Mouse (Mus musculus) spleen, postnatal 14 days (tissue): ENCODE results near the gene Smarcd3.

Experiments
- DNase-seq, 2 experiments: peaks; one replicate each; pipeline ENCODE4 v3.0.0; 2021 to 2022; ENCODE audit warnings: low spot score in 2 of 2

Gene Smarcd3

GRCm38 (mm10) chr5:24623986-24624821, at the start of gene Smarcd3:
TSS of gene Smarcd3 (minus strand) at chr5:24624411.
- no peak for DNase-seq

- no peak for DNase-seq
Measured at GRCm38 (mm10) chr5:24661457-24661856, 37.2 kb upstream of the Smarcd3 start.

- DNase-seq: no peak
Measured at GRCm38 (mm10) chr5:24659708-24660423, 35.7 kb upstream of the Smarcd3 start.

- DNase-seq: no peak
Measured at GRCm38 (mm10) chr5:24657113-24657512, 32.9 kb upstream of the Smarcd3 start.

GRCm38 (mm10) chr5:24654491-24654890, 30.3 kb upstream of the Smarcd3 start:
- no peak for DNase-seq

- DNase-seq: no peak
Measured at GRCm38 (mm10) chr5:24652780-24653179, 28.6 kb upstream of the Smarcd3 start.

GRCm38 (mm10) chr5:24651768-24652752, 27.8 kb upstream of the Smarcd3 start:
- peak; percentile 39 to 62 for DNase-seq

- no peak for DNase-seq
Measured at GRCm38 (mm10) chr5:24651356-24651755, 27.1 kb upstream of the Smarcd3 start.

- no peak for DNase-seq
Measured at GRCm38 (mm10) chr5:24649701-24650100, 25.5 kb upstream of the Smarcd3 start.

GRCm38 (mm10) chr5:24649231-24649630, 25.0 kb upstream of the Smarcd3 start:
- DNase-seq: no peak

- DNase-seq: no peak
Measured at GRCm38 (mm10) chr5:24645454-24645853, 21.2 kb upstream of the Smarcd3 start.

GRCm38 (mm10) chr5:24639081-24639480, 14.9 kb upstream of the Smarcd3 start:
- DNase-seq: no peak

- DNase-seq: no peak
Measured at GRCm38 (mm10) chr5:24638131-24638530, 13.9 kb upstream of the Smarcd3 start.

- no peak for DNase-seq
Measured at GRCm38 (mm10) chr5:24636987-24637386, 12.8 kb upstream of the Smarcd3 start.

- no peak for DNase-seq
Measured at GRCm38 (mm10) chr5:24635526-24636141, 11.4 kb upstream of the Smarcd3 start.

- no peak for DNase-seq
Measured at GRCm38 (mm10) chr5:24635093-24635492, 10.9 kb upstream of the Smarcd3 start.

- no peak for DNase-seq
Measured at GRCm38 (mm10) chr5:24629712-24630111, 5.5 kb upstream of the Smarcd3 start.

GRCm38 (mm10) chr5:24624822-24625120, 560 bp upstream of the Smarcd3 start:
- no peak for DNase-seq

- DNase-seq: no peak
Measured at GRCm38 (mm10) chr5:24623041-24623985, 898 bp downstream of the Smarcd3 start.

- DNase-seq: no peak
Measured at GRCm38 (mm10) chr5:24622386-24623040, 1.7 kb downstream of the Smarcd3 start.
